Mouse (Mus musculus): ENCODE measurements around the gene Saxo2. TPM values are rescaled to one million over a fixed set of nuclear protein-coding genes. Genes with fewer than 3 reads are reported as not detected.
A peak's percentile ranks its signal among the peaks of the same experiment; 100 is the strongest.

Saxo2 gene
- polyA plus RNA-seq, 1 experiment = 5.0 TPM

- WGBS = 73% methylated on average over 3 of the region's 3 CpGs
- H3K27me3 ChIP-seq (replicated peaks; ENCODE audit: control insufficient read depth, insufficient read depth, low read length) = no peaks in the 10 kb centered on the region
- DNase-seq = no peak
- no peak overlapping the region for H3K4me3 ChIP-seq (ENCODE audit: insufficient read depth, low read depth, low read length)
- no peak for TF ChIP-seq CTCF (conservative IDR thresholded peaks at IDR 0.05; ENCODE audit: insufficient read depth, insufficient read length, low read depth, low read length)
- no peak for TF ChIP-seq POLR2A (IDR thresholded peaks at IDR 0.05; ENCODE audit: low read depth, low read length)
- H3K27ac ChIP-seq (ENCODE audit: insufficient read depth, low read depth, low read length) = no peak overlapping the region
- H3K36me3 ChIP-seq (ENCODE audit: control insufficient read depth, insufficient read depth, low read length) = peaks cover 7% of the 10 kb centered on the region
- no peaks in the 10 kb centered on the region for H3K4me1 ChIP-seq (ENCODE audit: control insufficient read depth, insufficient read depth, low read length)
These were observed 16.3 kb upstream of the Saxo2 start for GRCm38 (mm10) chr7:82664604-82665003.

GRCm38 (mm10) chr7:82649081-82649445 is 735 bp upstream of the Saxo2 start:
- Histone ChIP-seq H3K36me3 (ENCODE audit: control insufficient read depth, insufficient read depth, low read length) (no peaks in the 10 kb centered on the region), H3K27ac (ENCODE audit: insufficient read depth, low read depth, low read length) (no peak overlapping the region), H3K4me1 (ENCODE audit: control insufficient read depth, insufficient read depth, low read length) (no peaks in the 10 kb centered on the region; the same call in 1 of the 2 replicates), H3K27me3 (replicated peaks; ENCODE audit: control insufficient read depth, insufficient read depth, low read length) (no peaks in the 10 kb centered on the region), H3K4me3 (ENCODE audit: insufficient read depth, low read depth, low read length) (peak overlapping the region; percentile 70)
- TF ChIP-seq CTCF (conservative IDR thresholded peaks at IDR 0.05; ENCODE audit: insufficient read depth, insufficient read length, low read depth, low read length) (no peak), POLR2A (IDR thresholded peaks at IDR 0.05; ENCODE audit: low read depth, low read length) (no peak)
- peak; percentile 3 for DNase-seq
- WGBS = 5% methylated on average over 6 of the region's 6 CpGs

GRCm38 (mm10) chr7:82647909-82648308 is 419 bp downstream of the Saxo2 start:
- Histone ChIP-seq H3K27ac (ENCODE audit: insufficient read depth, low read depth, low read length) (no peak overlapping the region), H3K4me3 (ENCODE audit: insufficient read depth, low read depth, low read length) (peak overlapping the region; percentile 70), H3K27me3 (replicated peaks; ENCODE audit: control insufficient read depth, insufficient read depth, low read length) (no peaks in the 10 kb centered on the region), H3K4me1 (ENCODE audit: control insufficient read depth, insufficient read depth, low read length) (no peaks in the 10 kb centered on the region; the same call in 1 of the 2 replicates), H3K36me3 (ENCODE audit: control insufficient read depth, insufficient read depth, low read length) (no peaks in the 10 kb centered on the region)
- DNase-seq = no peak
- TF ChIP-seq POLR2A (IDR thresholded peaks at IDR 0.05; ENCODE audit: low read depth, low read length) (no peak), CTCF (conservative IDR thresholded peaks at IDR 0.05; ENCODE audit: insufficient read depth, insufficient read length, low read depth, low read length) (no peak)
- 25% methylated on average over 4 of the region's 4 CpGs for WGBS

- no peaks in the 10 kb centered on the region for H3K27me3 ChIP-seq (replicated peaks; ENCODE audit: control insufficient read depth, insufficient read depth, low read length)
- H3K4me3 ChIP-seq (ENCODE audit: insufficient read depth, low read depth, low read length) = no peak overlapping the region
- H3K27ac ChIP-seq (ENCODE audit: insufficient read depth, low read depth, low read length) = no peak overlapping the region
- no peaks in the 10 kb centered on the region; the same call in 1 of the 2 replicates for H3K4me1 ChIP-seq (ENCODE audit: control insufficient read depth, insufficient read depth, low read length)
- TF ChIP-seq CTCF (conservative IDR thresholded peaks at IDR 0.05; ENCODE audit: insufficient read depth, insufficient read length, low read depth, low read length) (no peak), POLR2A (IDR thresholded peaks at IDR 0.05; ENCODE audit: low read depth, low read length) (no peak)
- WGBS = 90% methylated on average over 3 of the region's 3 CpGs
- no peaks in the 10 kb centered on the region for H3K36me3 ChIP-seq (ENCODE audit: control insufficient read depth, insufficient read depth, low read length)
- DNase-seq = no peak
These were observed 1.1 kb downstream of the Saxo2 start for GRCm38 (mm10) chr7:82647183-82647582.

GRCm38 (mm10) chr7:82625342-82625741 is 23.0 kb downstream of the Saxo2 start:
- TF ChIP-seq POLR2A (IDR thresholded peaks at IDR 0.05; ENCODE audit: low read depth, low read length) = no peak
- no peaks in the 10 kb centered on the region for H3K4me1 ChIP-seq (ENCODE audit: control insufficient read depth, insufficient read depth, low read length)
- peak; percentile 10 for DNase-seq
- H3K27ac ChIP-seq (ENCODE audit: insufficient read depth, low read depth, low read length) = no peak overlapping the region
- H3K36me3 ChIP-seq (ENCODE audit: control insufficient read depth, insufficient read depth, low read length) = no peaks in the 10 kb centered on the region
- H3K4me3 ChIP-seq (ENCODE audit: insufficient read depth, low read depth, low read length) = no peak overlapping the region
- 18% methylated on average over 7 of the region's 7 CpGs for WGBS
- no peaks in the 10 kb centered on the region for H3K27me3 ChIP-seq (replicated peaks; ENCODE audit: control insufficient read depth, insufficient read depth, low read length)

- 67% methylated on average over 3 of the region's 3 CpGs for WGBS
- Histone ChIP-seq H3K4me3 (ENCODE audit: insufficient read depth, low read depth, low read length) (no peak overlapping the region), H3K36me3 (ENCODE audit: control insufficient read depth, insufficient read depth, low read length) (no peaks in the 10 kb centered on the region), H3K4me1 (ENCODE audit: control insufficient read depth, insufficient read depth, low read length) (no peaks in the 10 kb centered on the region), H3K27ac (ENCODE audit: insufficient read depth, low read depth, low read length) (no peak overlapping the region), H3K27me3 (replicated peaks; ENCODE audit: control insufficient read depth, insufficient read depth, low read length) (no peaks in the 10 kb centered on the region)
- no peak for DNase-seq
- TF ChIP-seq POLR2A (IDR thresholded peaks at IDR 0.05; ENCODE audit: low read depth, low read length) (no peak), CTCF (conservative IDR thresholded peaks at IDR 0.05; ENCODE audit: insufficient read depth, insufficient read length, low read depth, low read length) (no peak)
These were observed 38.7 kb downstream of the Saxo2 start for GRCm38 (mm10) chr7:82609629-82610028.

- H3K27ac ChIP-seq (ENCODE audit: insufficient read depth, low read depth, low read length) = no peak overlapping the region
- H3K36me3 ChIP-seq (ENCODE audit: control insufficient read depth, insufficient read depth, low read length) = no peaks in the 10 kb centered on the region
- H3K4me3 ChIP-seq (ENCODE audit: insufficient read depth, low read depth, low read length) = no peak overlapping the region
- TF ChIP-seq POLR2A (IDR thresholded peaks at IDR 0.05; ENCODE audit: low read depth, low read length) = no peak
- no peak for TF ChIP-seq CTCF (conservative IDR thresholded peaks at IDR 0.05; ENCODE audit: insufficient read depth, insufficient read length, low read depth, low read length)
- H3K27me3 ChIP-seq (replicated peaks; ENCODE audit: control insufficient read depth, insufficient read depth, low read length) = no peaks in the 10 kb centered on the region
- no peak for DNase-seq
- H3K4me1 ChIP-seq (ENCODE audit: control insufficient read depth, insufficient read depth, low read length) = no peaks in the 10 kb centered on the region
- WGBS = 84% methylated on average over 6 of the region's 6 CpGs
These were observed 42.9 kb downstream of the Saxo2 start for GRCm38 (mm10) chr7:82605425-82605824.

GRCm38 (mm10) chr7:82602008-82602407 is 46.3 kb downstream of the Saxo2 start:
- 74% methylated on average over 4 of the region's 4 CpGs for WGBS
- Histone ChIP-seq H3K27me3 (replicated peaks; ENCODE audit: control insufficient read depth, insufficient read depth, low read length) (no peaks in the 10 kb centered on the region), H3K4me1 (ENCODE audit: control insufficient read depth, insufficient read depth, low read length) (no peaks in the 10 kb centered on the region), H3K4me3 (ENCODE audit: insufficient read depth, low read depth, low read length) (no peak overlapping the region), H3K27ac (ENCODE audit: insufficient read depth, low read depth, low read length) (no peak overlapping the region), H3K36me3 (ENCODE audit: control insufficient read depth, insufficient read depth, low read length) (no peaks in the 10 kb centered on the region)
- TF ChIP-seq CTCF (conservative IDR thresholded peaks at IDR 0.05; ENCODE audit: insufficient read depth, insufficient read length, low read depth, low read length) = no peak
- no peak for TF ChIP-seq POLR2A (IDR thresholded peaks at IDR 0.05; ENCODE audit: low read depth, low read length)
- no peak for DNase-seq
